Mouse (Mus musculus): ENCODE results near the gene Tmem63a. TPM values are rescaled to one million over a fixed set of nuclear protein-coding genes. Genes with fewer than 3 reads are reported as not detected.

Gene Tmem63a
- total RNA-seq, 4 experiments from 2014 or later: 14.9 to 18.2 (median 16.2) TPM

DNA sequence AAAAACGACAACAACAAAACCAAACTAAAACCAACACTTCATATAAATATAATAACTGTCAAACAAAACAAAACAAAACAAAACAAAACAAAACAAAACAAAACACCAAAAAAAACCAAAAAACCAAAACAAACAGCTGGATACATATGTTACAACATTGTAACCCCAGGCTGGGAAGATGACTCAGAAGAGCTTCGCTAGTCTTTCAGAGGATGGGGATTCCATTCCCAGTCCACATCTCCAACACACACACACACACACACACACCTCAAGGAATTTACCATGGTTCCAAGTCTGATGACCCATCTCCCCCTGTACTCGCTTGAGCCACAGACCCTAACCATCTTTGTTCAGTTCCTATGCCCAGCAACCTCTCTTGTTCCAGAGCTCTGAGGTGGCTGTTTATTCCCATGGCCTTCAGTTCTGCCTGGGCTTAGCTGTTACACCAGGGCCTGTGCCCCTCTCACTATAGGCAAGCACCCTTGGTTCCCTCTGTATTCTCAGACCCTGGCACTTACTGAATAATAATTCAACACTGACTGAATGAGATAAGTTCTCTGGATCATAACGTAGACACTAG is 67.0 kb downstream of the Tmem63a start:
- DNase-seq (ENCODE audit: low spot score in 2 of 2): no peak

DNA sequence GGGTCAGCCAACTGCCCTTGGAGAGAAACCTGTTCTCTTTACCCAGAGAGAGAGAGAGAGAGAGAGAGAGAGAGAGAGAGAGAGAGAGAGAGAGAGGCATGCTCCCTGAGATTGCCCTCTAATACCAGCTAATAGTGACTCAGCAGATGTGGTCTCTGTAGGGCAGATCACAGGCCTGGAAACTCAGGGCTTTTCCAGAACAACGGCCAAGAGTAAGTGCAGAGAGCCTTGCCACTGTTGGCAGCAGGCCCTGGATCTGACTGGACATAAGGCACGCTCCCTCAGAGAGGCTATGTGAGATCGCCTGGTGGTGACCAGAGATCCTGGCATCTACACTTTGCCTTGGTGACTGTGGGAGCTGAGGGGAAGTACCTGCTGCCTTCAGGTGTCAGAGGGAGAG is 67.6 kb downstream of the Tmem63a start:
- peak; percentile 62 to 70 for DNase-seq (ENCODE audit: low spot score in 2 of 2)

DNA sequence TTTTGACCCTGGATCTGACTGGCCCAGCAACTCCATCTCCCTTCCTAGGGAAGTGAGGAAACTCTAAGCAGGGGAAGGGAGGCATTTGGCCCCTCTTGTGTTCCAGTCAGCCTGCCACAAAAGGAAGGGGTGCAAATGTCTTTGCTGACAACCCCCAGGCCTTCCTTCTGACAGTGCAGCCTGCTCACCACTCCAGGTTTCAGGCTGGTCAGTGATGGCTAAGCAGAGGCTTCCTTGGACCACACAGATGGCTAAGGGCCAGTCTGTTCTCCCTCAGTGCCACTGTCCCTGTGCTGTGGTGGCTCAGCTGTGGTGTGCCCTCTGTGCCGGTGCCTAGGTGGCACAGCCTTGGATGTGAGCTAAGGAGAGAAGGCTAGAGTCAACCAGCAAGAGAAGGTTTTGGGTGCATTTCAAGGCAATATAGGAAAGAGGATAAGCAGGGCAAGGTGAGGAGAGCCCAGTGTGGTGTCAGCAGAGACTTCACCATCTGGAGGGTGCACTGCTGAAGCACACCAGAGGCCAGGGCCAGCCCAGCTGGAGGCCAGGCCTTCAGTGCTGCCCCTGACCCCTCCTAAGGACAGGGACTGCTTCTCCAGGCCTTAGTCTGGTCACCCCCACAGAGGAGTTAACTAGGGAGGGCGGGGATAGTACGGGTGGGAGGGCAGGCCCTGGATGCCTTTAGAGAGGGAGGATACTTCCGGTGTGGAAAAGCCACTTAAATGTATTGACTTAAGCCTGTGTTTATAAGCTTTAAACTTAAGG is 68.2 kb downstream of the Tmem63a start:
- no peak for DNase-seq (ENCODE audit: low spot score in 2 of 2)

DNA sequence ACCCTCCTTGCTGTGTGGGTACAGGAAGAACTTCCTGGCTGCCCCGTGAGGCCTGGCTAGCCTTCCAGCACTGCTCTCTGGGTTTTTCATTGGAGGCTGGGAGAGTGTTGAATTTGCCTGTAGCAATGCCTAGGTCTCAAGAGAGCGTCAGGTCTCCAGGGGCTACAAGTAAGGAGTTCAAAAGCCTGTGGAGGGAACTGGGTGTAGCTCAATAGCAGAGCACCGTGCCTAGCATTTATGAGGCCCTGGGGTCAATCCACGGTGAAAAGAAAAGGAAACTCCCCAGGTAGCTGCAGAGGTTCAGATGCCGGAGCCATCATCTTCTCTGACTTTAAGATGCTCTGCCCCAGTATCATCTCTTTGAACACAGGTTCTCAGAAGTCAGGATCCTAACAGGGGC is 69.5 kb downstream of the Tmem63a start:
- DNase-seq (ENCODE audit: low spot score in 2 of 2): no peak

DNA sequence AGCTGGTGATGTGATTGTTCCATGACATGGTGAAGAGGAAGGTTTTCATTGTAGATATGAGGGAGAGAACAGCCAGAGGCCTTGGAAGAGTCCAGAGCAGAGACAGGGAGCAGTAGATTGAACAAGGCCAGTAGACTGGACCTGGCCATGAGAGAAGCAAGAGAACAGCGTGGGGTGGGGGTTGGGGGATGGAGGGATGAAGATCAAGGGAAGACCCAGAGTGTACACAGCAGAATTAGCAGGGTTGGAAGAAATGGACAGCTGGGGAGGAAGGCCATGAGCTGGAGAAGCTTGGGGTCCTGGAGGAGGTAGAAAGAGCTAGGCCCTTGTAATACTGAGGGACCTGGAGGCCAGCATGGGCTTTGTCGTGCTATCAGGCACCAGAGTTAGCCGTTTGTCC is 70.3 kb downstream of the Tmem63a start:
- DNase-seq (ENCODE audit: low spot score in 2 of 2): no peak

DNA sequence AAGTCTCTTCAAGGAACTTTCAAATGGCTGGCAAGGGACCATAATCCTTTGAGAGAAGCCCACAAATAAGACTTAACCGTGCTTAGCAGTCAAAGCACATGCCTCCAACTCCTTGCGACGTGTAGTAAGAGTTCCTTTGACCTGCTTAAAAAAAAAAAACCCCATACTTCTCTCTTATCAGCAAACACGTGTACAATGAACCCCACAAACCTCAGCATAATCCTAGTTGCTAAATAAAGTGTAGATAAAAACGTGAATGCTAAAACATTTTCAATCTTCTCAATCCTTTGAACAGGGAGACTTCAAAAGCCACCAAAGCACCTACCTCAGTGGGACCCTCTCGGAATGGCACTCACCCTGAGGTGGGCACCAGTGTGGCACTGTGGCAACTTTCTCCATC is 71.3 kb downstream of the Tmem63a start:
- no peak for DNase-seq (ENCODE audit: low spot score in 2 of 2)

DNA sequence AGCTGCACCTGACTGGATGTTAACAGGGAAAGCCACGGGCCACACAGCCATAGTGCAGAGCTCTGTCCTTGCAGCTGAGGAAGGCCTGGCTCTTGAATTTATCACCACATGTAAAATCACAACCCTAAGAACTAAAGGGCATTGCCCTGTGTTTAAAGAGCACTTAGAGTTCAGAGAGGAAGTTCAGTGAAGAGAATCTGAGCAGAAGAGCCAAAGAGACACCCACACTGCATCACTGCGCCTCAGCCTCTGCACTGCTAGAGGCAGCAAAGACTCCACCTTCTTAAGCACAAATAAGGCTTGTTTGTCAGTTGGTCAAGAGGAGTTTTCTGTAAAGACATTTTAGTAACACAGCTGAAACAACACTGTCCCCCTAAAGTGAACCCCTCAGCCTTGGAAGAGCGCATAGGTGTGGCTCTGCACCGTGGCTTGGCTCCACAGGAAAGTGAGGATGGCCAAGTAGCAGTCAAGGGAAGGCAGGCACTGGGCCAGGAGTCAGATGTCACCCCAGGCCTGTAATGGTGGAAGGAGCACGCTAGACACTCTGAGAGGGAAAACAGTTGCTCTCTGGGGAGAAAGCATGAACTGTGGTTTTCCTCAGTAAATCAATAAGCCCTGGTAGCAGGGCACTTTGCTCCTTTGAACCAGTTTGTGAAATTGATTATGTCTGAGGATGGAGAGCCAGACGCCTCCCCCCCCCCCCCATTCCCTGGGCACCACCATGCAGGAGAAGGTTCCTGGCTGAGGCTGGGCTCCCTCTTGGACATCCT is 72.8 kb downstream of the Tmem63a start:
- peak; percentile 53 to 81 for DNase-seq (ENCODE audit: low spot score in 2 of 2)

DNA sequence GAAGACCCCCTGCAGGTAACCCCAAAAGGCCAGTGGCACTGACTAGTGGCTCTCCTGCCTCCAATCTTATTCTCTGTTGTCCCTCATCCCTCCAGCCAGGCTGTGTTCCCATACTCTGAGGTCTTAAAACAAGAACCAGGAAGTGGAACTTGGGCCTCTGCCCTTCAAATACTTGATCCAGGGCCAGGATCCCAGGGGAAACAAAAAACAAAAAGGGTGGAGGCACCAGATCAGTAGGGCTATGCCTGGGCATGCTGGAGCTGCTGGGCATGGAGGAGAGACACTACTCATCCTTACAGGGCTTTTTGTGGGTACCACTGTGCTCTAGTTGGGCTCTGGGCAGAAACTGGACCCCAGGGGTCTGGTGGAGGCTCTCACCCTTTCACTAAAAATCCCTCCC is 73.4 kb downstream of the Tmem63a start:
- DNase-seq (ENCODE audit: low spot score in 2 of 2): peak; percentile 74 to 80

DNA sequence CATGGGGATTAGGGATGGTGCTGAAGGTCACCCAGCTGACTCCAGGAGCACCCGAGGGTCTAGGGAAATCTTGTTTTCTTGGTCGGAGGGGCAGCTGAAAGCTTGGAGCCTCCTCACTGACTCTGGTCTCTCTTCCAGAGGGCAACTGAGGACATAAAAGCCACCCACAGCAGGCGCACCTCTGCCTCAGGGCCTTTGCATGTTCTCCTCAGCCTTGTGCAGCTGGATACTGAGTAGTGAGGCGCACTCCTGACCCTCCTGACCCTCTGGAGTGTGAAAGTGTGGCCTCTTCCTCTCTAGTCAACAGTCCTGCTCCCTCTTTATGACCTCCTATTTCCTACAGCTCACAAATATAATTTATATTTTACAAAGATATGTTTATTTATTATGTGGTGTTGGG is 73.9 kb downstream of the Tmem63a start:
- DNase-seq (ENCODE audit: low spot score in 2 of 2): no peak

DNA sequence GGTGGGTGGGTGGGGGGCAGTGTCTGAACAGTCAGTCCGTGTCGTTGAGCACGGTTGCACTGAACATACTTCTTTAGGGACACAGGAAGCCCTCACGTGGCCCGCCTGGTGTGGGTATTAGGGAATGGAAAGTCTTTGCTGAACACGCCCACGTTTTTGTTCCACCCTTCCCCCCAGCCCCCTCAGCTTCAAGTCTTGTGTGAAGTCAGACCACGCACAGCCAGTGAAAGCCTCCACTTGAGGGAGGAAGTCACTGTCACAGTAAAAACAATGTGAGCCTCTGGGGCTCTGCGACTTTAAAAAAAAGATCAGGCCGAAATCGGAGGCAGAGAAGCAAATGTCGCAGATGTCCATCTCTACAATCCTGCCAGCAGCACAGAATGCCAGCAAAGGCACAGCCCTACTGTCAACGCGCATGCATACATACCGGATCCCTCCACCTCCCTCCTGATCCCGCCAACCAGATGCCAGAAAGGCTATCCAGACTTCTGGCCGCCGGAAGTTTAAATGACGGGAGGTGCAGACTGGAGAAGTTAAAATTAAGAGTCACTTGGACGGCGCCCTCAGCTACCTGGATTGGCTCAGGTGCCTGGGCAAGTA is 74.5 kb downstream of the Tmem63a start:
- peak; percentile 85 for DNase-seq (ENCODE audit: low spot score in 2 of 2)

DNA sequence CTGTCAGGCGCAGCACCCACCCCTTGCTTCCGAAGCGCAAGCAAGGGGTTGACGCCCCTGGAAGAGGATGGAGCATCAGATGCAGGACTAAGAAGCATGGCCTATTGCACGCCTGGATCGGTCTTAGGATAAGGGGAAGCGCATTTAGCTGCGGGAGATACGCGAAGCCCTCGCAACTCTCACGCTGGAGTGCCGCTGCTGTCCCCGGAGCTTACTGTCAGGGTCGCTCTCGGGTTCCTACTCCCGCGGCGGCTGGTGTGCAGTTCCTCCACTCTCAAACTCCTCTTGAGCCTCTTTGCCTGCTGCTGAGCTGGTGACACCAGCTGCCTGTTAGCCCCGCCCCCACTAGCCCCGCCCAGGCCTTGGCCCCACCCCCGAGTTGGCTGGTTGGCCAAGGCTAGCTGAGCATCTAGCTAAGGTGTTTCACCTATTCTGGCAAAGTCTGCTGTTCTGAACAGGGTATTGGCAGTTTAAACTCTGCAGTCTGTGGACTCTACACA is 75.1 kb downstream of the Tmem63a start:
- DNase-seq (ENCODE audit: low spot score in 2 of 2): peak; percentile 77 to 80

DNA sequence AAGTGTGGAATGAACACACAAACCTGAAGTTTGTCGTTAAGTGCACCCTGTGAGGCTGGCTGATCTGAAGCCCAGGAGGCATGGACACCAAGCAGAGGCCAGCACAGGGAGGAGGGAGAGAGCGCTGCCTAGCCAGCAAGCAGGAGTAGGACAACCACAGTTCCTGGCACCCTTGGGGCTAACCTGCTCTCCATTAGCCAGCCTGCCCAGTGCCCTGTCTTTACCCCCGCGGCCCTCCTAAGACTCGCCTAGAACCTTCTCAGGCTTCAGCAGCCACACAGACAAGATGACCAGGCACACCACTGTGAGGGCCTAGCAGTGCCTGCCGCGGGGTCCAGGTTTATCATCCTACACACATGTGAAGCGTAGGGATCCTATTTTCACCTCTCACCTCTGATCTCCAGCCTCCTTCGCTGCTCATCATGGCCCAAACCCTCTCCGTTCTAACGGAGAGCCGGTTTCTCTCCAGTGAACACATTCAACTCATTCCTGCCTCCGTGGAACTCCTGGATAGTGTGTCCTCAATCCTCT is 75.8 kb downstream of the Tmem63a start:
- DNase-seq (ENCODE audit: low spot score in 2 of 2): no peak

DNA sequence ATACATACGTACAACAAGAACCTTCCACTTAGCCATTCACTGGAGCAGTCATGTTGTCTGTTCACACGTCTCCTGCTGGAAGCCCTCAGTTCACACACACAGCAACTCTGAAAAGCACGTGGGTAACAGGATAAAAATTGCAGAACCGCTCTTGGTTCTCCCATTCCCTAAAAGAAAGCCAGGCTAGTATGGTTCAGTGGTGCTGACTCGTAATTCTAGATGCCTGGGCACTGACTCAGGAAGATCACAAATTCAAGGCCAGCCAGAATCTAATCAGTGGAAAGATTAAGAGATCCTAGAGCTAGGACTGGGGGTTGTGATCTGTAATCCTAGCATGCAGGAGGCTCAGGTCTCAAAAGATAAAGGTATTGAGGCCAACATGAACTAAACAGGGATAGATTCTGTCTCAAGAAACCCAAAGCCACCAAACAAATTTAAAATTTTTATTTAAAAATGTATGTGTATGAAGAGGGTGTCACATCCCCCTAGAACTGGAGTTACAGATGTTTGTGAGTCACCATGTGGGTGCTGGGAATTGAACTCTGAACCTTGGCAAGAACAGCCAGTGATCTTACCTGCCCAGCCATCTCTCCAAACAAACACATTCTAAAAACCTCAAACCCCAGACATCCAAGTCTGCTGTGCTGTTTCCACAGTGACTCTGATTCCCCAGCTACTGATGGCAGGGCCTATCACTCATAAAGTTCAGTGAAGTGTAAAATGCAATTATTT is 78.8 kb downstream of the Tmem63a start, which contains the start of gene Ephx1:
Gene Ephx1 (minus strand): TSS at position 149 of the 732 bp plus-strand sequence.
- no peak for DNase-seq (ENCODE audit: low spot score in 2 of 2)

DNA sequence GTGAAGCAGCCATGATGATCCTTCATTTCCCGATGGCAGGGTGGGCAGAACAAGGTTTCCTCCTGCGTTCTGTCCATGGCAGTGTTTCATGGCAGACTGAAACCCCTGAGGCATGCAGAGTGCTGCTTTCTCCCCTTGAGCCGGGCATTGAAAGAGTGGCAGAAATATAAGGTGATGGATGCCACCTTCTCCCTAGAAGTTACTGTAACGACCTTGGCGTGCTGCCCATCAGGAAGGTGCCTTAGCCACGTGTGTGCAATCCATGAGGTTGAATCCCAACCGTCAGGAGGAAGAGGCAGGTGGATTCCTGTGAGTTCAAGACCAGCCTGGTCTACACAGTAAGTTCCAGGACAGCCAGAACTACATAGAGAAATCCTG is 79.3 kb downstream of the Tmem63a start:
- DNase-seq (ENCODE audit: low spot score in 2 of 2): no peak

DNA sequence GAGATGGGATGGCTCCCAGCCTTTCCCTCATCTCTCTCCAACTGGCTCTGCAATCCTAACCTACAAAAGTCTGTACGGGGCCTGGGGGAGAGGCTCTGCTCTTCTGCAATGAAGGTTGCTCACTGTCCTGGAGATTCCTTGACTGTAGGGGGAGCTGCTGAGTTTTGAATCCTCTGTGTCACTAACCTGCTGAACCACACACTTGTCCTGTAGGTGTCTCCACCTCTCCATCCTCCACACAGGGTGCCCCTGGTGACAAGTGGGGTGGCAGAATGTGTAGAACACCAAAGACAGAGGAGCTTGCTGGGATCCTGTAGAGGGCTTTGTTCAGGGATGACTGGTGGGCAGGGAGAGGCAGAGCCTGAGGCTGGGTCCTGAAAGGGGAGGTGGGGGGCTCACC is 80.1 kb downstream of the Tmem63a start:
- no peak for DNase-seq (ENCODE audit: low spot score in 2 of 2)

Other genes starting within 250 kb of the Tmem63a start
- not detected for gene Mixl1, start 245.3 kb upstream of the Tmem63a start, total RNA-seq (2022)
- gene Acbd3, start 216.3 kb upstream of the Tmem63a start, total RNA-seq (2022): 10 to 100 TPM; 10.2 to 15.0 (median 13.6) TPM
- 100 to 1,000 TPM; 274 to 310 (median 289) TPM for gene H3f3a, start 128.4 kb upstream of the Tmem63a start, total RNA-seq (2022)
- gene Sde2, start 91.2 kb upstream of the Tmem63a start, total RNA-seq (2022): 1 to 10 TPM; 6.8 to 8.4 (median 7.6) TPM
- not detected for gene Lefty2, start 49.2 kb upstream of the Tmem63a start, total RNA-seq (2022)
- 10 to 100 TPM in 3 of 4 experiments, 1 to 10 TPM in 1; 9.3 to 11.4 (median 10.8) TPM for gene Pycr2, start 38.1 kb upstream of the Tmem63a start, total RNA-seq (2022)
- gene Lefty1, start 7.3 kb upstream of the Tmem63a start, total RNA-seq (2022): under 1 TPM in 3 of 4 experiments, not detected in 1; 0.19 to 0.34 (median 0.24) TPM
- gene Ephx1, start 78.6 kb downstream of the Tmem63a start, total RNA-seq (2022): 10 to 100 TPM; 14.5 to 20.7 (median 16.2) TPM
- gene 9130409I23Rik, start 108.9 kb downstream of the Tmem63a start, total RNA-seq (2022): not detected
- gene Nvl, start 201.9 kb downstream of the Tmem63a start, total RNA-seq (2022): 1 to 10 TPM; 7.6 to 8.8 (median 8.4) TPM
- 10 to 100 TPM; 36.5 to 43.7 (median 42.3) TPM for gene Cnih4, start 202.3 kb downstream of the Tmem63a start, total RNA-seq (2022)